Mouse (Mus musculus) hindbrain, embryonic 15.5 days (tissue): Measurements from ENCODE around the gene Klhl7. TPM values are rescaled to one million over a fixed set of nuclear protein-coding genes. Genes with fewer than 3 reads are reported as not detected.
A peak's percentile ranks its signal among the peaks of the same experiment; 100 is the strongest.
"Not testable (repeated sequence)": the region's sequence is repeated elsewhere in the genome, so short reads cannot be mapped to it uniquely, and the experiment has no call there.

Experiments used
- ATAC-seq: fragments of 200-750 bp; cut with Nextera tagmentation; 2 replicates; pipeline ENCODE4 v1.8.0; 2017; ENCODE audit warnings: low read depth, moderate number of reproducible peaks, moderate TSS enrichment; ENCODE audit not compliant: low FRiP score
- H3K27ac ChIP-seq: fragments of 300-500 bp; sonication (generic); replicated peaks from 2 replicates; pipeline ENCODE4 v1.5.1; 2015; ENCODE audit warnings: mild to moderate bottlenecking, inconsistent platforms
- H3K27me3 ChIP-seq: fragments of 300-500 bp; sonication (generic); 2 replicates; pipeline ENCODE4 v1.6.1; 2015; ENCODE audit warnings: control low read depth, inconsistent platforms
- H3K36me3 ChIP-seq: fragments of 300-500 bp; sonication (generic); 2 replicates; pipeline ENCODE4 v1.6.1; 2015; ENCODE audit warnings: control low read depth, inconsistent platforms
- H3K4me1 ChIP-seq: fragments of 300-500 bp; sonication (generic); replicated peaks from 2 replicates; pipeline ENCODE4 v1.6.1; 2015; ENCODE audit warnings: control low read depth, inconsistent platforms
- H3K4me2 ChIP-seq: fragments of 300-500 bp; sonication (generic); 2 replicates; pipeline ENCODE4 v1.6.1; 2015; ENCODE audit warnings: moderate library complexity, mild to moderate bottlenecking, inconsistent platforms
- H3K4me3 ChIP-seq: fragments of 300-500 bp; sonication (generic); 2 replicates; pipeline ENCODE4 v1.5.1; 2015; ENCODE audit warnings: mild to moderate bottlenecking, inconsistent platforms
- H3K9ac ChIP-seq: fragments of 300-500 bp; sonication (generic); 2 replicates; pipeline ENCODE4 v1.6.1; 2015; ENCODE audit warnings: inconsistent platforms
- H3K9me3 ChIP-seq: fragments of 300-500 bp; sonication (generic); 2 replicates; pipeline ENCODE4 v1.6.1; 2016; ENCODE audit warnings: control low read depth, inconsistent platforms
- WGBS: fragments of 180-500 bp; shearing (Covaris S2); methylation state at CpG from one replicate; pipeline ENCODE4 v1.1.7; 2015; 5-methylcytosine and 5-hydroxymethylcytosine counted together
- polyA plus RNA-seq: library from polyadenylated mRNA; unstranded; fragments of >200 nt; fragmentation: Nextera tagmentation; extraction: Ambion mirVana; gene quantifications from 2 replicates; pipeline ENCODE4 v1.2.1, GENCODE M21; 2015

Gene Klhl7
- polyA plus RNA-seq, 1 experiment from 2014 or later: 129 TPM

GRCm38 (mm10) chr5:24101446-24102140, 1.2 kb downstream of the Klhl7 start:
- H3K27me3 ChIP-seq: no peaks in the 10 kb centered on the region
- H3K9ac ChIP-seq: peak overlapping the region; percentile 96
- 0 out of 2 replicates have a peak, but pooled peaks have one; percentile 1 for ATAC-seq
- peaks cover 37% of the 10 kb centered on the region for H3K4me1 ChIP-seq
- H3K9me3 ChIP-seq: no peaks in the 10 kb centered on the region
- WGBS: 4% methylated on average over 8 of the region's 8 CpGs
- no peaks in the 10 kb centered on the region for H3K36me3 ChIP-seq
- H3K27ac ChIP-seq: peak overlapping the region; percentile 96
- peak overlapping the region; percentile 89 for H3K4me3 ChIP-seq
- peak overlapping the region; percentile 77 for H3K4me2 ChIP-seq

GRCm38 (mm10) chr5:24103235-24103634, 2.8 kb downstream of the Klhl7 start:
- not testable (repeated sequence) for H3K9ac ChIP-seq, H3K27ac ChIP-seq, H3K27me3 ChIP-seq, H3K9me3 ChIP-seq, H3K36me3 ChIP-seq, ATAC-seq
- 40% methylated on average over 2 of the region's 2 CpGs for WGBS
- peaks cover 37% of the 10 kb centered on the region for H3K4me1 ChIP-seq
- peak overlapping the region; percentile 77 for H3K4me2 ChIP-seq
- H3K4me3 ChIP-seq: peak overlapping the region; percentile 89; the same call in 1 of the 2 replicates

DNA sequence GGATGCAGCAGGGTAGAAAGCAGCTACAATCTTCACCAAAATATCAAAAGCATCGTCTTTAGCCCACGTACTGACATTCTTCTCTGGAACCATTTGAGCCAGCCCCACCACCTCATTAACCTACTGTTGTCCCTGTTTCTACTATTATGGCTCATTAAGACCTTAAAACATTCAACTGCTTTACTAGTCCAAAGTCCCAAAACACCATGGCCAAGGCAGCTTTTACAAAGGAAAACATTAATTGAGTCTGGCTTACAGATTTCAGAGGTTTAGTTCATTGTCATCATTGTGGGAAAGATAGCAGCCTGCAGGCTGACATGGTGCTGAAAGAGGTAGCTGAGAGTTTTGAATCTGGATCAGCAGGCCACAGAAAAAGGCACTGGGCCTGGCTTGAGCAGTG, 3.4 kb downstream of the Klhl7 start:
- H3K4me2 ChIP-seq: peak overlapping the region; percentile 77
- H3K4me3 ChIP-seq: no peak overlapping the region
- no peaks in the 10 kb centered on the region for H3K27me3 ChIP-seq
- no peak overlapping the region for H3K9ac ChIP-seq
- no peaks in the 10 kb centered on the region for H3K36me3 ChIP-seq
- 51% methylated on average over 2 of the region's 2 CpGs for WGBS
- H3K4me1 ChIP-seq: peaks cover 37% of the 10 kb centered on the region
- ATAC-seq: no peak
- no peaks in the 10 kb centered on the region for H3K9me3 ChIP-seq
- H3K27ac ChIP-seq: no peak overlapping the region

DNA sequence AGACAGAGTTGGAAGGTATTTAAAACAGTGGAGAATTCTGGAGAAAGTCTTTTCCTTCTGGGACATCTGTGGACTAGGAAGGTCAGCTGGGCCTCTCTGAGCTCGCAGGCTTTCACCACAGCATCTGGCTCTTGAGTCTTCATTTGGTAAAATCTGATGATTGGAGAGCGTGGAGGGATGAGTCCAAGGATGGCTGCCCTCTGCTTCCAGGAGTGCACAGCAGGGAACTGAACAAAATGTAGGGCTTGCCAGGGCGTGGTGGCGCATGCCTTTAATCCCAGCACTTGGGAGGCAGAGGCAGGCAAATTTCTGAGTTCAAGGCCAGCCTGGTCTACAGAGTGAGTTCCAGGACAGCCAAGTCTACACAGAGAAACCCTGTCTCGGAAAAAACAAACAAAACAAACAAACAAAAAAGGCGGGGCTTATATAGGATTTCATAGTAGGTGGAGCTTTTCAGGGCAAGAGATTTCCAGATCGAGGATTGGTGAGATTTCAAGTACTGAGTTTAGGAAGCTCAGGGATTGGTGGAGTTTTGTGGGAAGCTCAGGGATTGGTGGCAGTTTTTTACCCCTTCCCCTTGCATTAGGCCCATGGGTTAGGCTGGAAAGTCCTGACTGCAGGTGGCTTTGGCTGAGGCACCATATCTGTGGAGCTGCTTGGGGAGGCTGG, 6.8 kb downstream of the Klhl7 start:
- no peak overlapping the region for H3K27ac ChIP-seq
- no peak for ATAC-seq
- WGBS: 93% methylated on average over 7 of the region's 7 CpGs
- no peaks in the 10 kb centered on the region for H3K9me3 ChIP-seq
- H3K36me3 ChIP-seq: no peaks in the 10 kb centered on the region
- peaks cover 31% of the 10 kb centered on the region for H3K4me1 ChIP-seq
- H3K27me3 ChIP-seq: no peaks in the 10 kb centered on the region
- H3K9ac ChIP-seq: no peak overlapping the region
- no peak overlapping the region for H3K4me3 ChIP-seq
- no peak overlapping the region for H3K4me2 ChIP-seq

DNA sequence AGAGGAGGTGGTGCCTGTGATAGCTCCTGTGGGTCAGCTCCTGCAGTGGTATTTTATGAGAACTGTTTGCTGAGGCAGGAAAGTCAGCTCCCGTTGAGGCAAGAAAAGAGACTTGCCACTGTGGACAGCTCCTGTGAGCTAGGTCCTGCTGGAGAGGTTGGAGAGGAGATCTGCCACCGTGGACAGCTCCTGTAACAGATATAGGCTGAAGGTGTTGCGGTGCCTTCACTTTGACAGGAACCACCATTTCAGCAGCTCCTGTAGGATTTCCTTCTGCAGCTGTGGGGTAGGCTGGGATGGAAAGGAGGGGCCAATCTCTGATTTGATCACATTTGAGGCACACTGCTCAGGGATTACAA, 7.3 kb downstream of the Klhl7 start:
- H3K9me3 ChIP-seq: no peaks in the 10 kb centered on the region
- no peak overlapping the region for H3K27ac ChIP-seq
- no peaks in the 10 kb centered on the region for H3K36me3 ChIP-seq
- H3K4me1 ChIP-seq: peaks cover 26% of the 10 kb centered on the region
- 93% methylated on average over 3 of the region's 3 CpGs for WGBS
- H3K4me2 ChIP-seq: no peak overlapping the region
- no peak overlapping the region for H3K4me3 ChIP-seq
- H3K9ac ChIP-seq: no peak overlapping the region
- no peaks in the 10 kb centered on the region for H3K27me3 ChIP-seq
- no peak for ATAC-seq

- 84% methylated on average over 5 of the region's 5 CpGs for WGBS
- Histone ChIP-seq H3K4me3 (no peak overlapping the region), H3K36me3 (no peaks in the 10 kb centered on the region), H3K9me3 (no peaks in the 10 kb centered on the region), H3K9ac (no peak overlapping the region), H3K27me3 (no peaks in the 10 kb centered on the region), H3K27ac (no peak overlapping the region), H3K4me2 (no peak overlapping the region), H3K4me1 (peaks cover 8% of the 10 kb centered on the region)
- no peak for ATAC-seq
Observed at GRCm38 (mm10) chr5:24110068-24110467, 9.7 kb downstream of the Klhl7 start.

DNA sequence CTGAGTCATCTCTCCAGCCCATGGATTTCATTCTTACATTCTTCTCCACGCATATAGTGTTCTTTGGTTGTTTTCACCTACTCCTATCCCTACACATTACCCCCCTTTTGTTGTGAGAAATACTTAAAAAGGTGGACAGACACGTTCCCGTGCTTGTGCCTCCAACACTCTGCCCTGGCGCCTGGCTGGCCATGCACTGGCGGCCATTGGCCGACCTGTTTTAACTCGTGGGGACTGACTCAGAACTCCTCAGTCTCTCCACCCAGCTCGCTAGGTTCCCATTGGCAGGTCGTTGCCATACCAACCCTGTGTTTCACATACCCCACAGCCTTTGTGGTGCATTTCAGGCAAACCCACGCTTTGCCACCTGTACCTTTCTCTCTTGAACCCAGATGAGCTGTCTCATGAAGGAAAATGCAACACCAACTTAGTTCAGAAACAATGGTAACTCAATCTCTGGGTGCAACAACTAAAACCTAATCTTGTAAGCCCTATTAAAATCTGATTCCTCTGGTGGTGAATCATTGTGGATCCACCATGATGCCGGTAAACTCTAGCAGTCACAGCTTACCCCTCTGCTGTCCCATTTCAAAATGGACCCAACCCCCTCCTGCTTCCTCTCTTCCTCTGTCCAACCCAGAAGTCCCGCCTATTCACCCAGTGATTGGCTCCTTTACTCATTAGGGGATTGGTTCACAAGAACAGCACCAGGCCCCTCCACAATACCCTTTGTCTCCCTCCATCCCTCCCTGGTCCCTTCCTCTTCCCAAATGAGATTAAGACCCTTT, 11.9 kb downstream of the Klhl7 start:
- H3K4me3 ChIP-seq: no peak overlapping the region
- no peaks in the 10 kb centered on the region for H3K27me3 ChIP-seq
- H3K27ac ChIP-seq: no peak overlapping the region
- H3K9ac ChIP-seq: no peak overlapping the region
- H3K36me3 ChIP-seq: no peaks in the 10 kb centered on the region
- H3K4me2 ChIP-seq: no peak overlapping the region
- ATAC-seq: 0 out of 2 replicates have a peak, but pooled peaks have one; percentile 16
- 88% methylated on average over 12 of the region's 12 CpGs for WGBS
- H3K4me1 ChIP-seq: 0 out of 2 replicates have a peak, but pooled peaks cover 3% of the 10 kb centered on the region
- H3K9me3 ChIP-seq: no peaks in the 10 kb centered on the region

DNA sequence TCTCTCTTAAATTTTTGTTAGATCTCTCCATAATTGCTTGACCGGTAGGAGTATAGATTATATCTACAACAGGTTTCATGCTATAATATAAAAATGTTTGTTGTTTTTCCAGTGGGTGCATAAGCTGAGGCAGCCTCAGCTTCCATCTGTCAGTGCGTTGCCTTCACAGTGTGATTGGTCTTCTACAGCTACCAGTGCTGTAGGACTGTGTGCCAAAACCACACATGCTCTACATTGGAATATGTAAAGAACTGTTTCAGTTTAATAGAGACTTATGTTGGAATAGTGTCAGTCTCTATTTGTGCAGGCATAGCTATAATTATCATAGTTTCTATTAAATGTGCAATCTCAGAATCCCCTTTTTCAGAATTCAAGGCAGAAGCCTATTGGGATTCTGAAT, 21.8 kb downstream of the Klhl7 start:
- Histone ChIP-seq H3K27ac (no peak overlapping the region), H3K9me3 (no peaks in the 10 kb centered on the region), H3K36me3 (peaks cover 3% of the 10 kb centered on the region; the same call in 1 of the 2 replicates), H3K4me1 (peaks cover 11% of the 10 kb centered on the region), H3K4me2 (no peak overlapping the region), H3K4me3 (no peak overlapping the region), H3K9ac (no peak overlapping the region), H3K27me3 (no peaks in the 10 kb centered on the region)
- WGBS: 95% methylated on average over 2 of the region's 2 CpGs
- no peak for ATAC-seq

DNA sequence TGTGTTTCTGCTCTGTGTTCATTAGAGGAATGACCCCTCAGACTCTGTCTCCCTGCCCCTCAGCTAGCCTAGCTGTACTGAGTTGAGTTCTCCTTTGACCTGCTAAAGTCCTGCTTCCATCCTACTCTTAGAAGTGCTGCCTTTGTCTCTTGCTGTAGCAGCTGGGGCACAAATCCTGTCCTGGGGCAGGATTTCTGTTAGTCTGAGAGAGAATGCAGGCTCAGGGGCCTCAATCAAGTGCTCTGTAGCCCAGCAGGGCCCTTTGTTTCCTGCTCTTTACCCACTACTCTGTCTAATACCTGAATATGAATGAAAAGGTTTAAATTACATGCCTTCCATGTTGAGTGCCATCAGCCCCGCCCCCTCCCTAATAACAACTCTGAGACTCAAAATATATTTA, 23.8 kb downstream of the Klhl7 start:
- no peak overlapping the region for H3K4me3 ChIP-seq
- 59% methylated on average over 1 of the region's 1 CpGs for WGBS
- peak overlapping the region; percentile 31; the same call in 1 of the 2 replicates for H3K27ac ChIP-seq
- H3K27me3 ChIP-seq: no peaks in the 10 kb centered on the region
- peaks cover 11% of the 10 kb centered on the region for H3K4me1 ChIP-seq
- ATAC-seq: no peak
- no peak overlapping the region for H3K4me2 ChIP-seq
- no peak overlapping the region for H3K9ac ChIP-seq
- peaks cover 9% of the 10 kb centered on the region; the same call in 1 of the 2 replicates for H3K36me3 ChIP-seq
- H3K9me3 ChIP-seq: no peaks in the 10 kb centered on the region

GRCm38 (mm10) chr5:24124579-24125276, 24.3 kb downstream of the Klhl7 start:
- Histone ChIP-seq H3K27ac (0 out of 2 replicates have a peak overlapping the region, but pooled peaks have one; percentile 31), H3K9me3 (no peaks in the 10 kb centered on the region), H3K4me3 (no peak overlapping the region), H3K9ac (no peak overlapping the region), H3K36me3 (peaks cover 9% of the 10 kb centered on the region; the same call in 1 of the 2 replicates), H3K4me1 (peaks cover 11% of the 10 kb centered on the region), H3K4me2 (no peak overlapping the region), H3K27me3 (no peaks in the 10 kb centered on the region)
- no peak for ATAC-seq
- 36% methylated on average over 3 of the region's 3 CpGs for WGBS

DNA sequence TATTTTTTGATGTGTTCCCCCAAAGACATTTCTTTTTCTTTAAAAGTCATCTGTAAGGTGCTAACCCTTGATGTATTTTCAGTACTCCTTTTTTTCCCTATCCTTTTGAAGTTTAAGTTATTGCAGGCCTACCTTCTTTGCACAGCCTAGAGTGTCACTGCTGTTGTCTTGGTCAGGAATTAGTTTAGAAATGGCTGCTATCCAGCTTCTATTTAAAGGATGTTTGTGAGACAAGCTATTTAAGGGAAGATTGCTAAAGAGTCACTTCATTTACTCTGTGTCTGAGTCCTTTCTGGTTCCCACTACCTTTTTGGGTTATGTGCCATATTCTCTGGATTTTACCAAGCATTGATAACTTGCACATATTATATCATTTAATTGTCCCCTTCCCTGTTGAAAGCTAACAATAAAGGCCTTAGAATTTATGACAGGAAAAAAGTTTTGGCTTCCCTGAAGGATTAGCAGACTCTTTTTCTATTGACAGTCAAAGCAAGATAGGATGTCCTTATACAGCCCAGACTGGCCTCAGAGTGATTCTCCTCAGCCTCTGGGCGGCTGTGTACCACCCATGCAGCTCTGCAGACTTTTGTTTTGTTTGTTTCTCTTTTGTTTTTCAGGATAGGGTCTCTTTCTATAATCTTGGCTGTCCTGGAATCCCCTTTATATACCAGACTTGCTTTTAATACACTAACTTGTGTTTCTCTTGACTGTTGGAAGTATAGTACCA, 25.7 kb downstream of the Klhl7 start:
- H3K9me3 ChIP-seq: no peaks in the 10 kb centered on the region
- H3K9ac ChIP-seq: no peak overlapping the region
- no peak for ATAC-seq
- H3K4me2 ChIP-seq: no peak overlapping the region
- H3K4me1 ChIP-seq: peaks cover 11% of the 10 kb centered on the region
- H3K27ac ChIP-seq: no peak overlapping the region
- 65% methylated on average over 1 of the region's 1 CpGs for WGBS
- H3K36me3 ChIP-seq: peaks cover 15% of the 10 kb centered on the region
- H3K27me3 ChIP-seq: no peaks in the 10 kb centered on the region
- H3K4me3 ChIP-seq: no peak overlapping the region
